Mouse (Mus musculus) neural tube, embryonic 13.5 days (tissue): ENCODE measurements around the gene Gan. TPM values are rescaled to one million over a fixed set of nuclear protein-coding genes. Genes with fewer than 3 reads are reported as not detected.
A peak's percentile ranks its signal among the peaks of the same experiment; 100 is the strongest.

ENCODE experiments used
- ATAC-seq: fragments of 200-750 bp; cut with Nextera tagmentation; 2 replicates; pipeline ENCODE4 v1.8.0; 2017; ENCODE audit warnings: low read depth, mild to moderate bottlenecking, moderate TSS enrichment, moderate library complexity
- H3K27ac ChIP-seq: fragments of 300-500 bp; sonication (generic); replicated peaks from 2 replicates; pipeline ENCODE4 v1.5.1; 2015; ENCODE audit warnings: moderate library complexity, mild to moderate bottlenecking, inconsistent platforms
- H3K27me3 ChIP-seq: fragments of 300-500 bp; sonication (generic); 2 replicates; pipeline ENCODE4 v1.6.1; 2015; ENCODE audit warnings: mild to moderate bottlenecking, inconsistent platforms
- H3K36me3 ChIP-seq: fragments of 300-500 bp; sonication (generic); 2 replicates; pipeline ENCODE4 v1.6.1; 2015; ENCODE audit warnings: mild to moderate bottlenecking, inconsistent platforms
- H3K4me1 ChIP-seq: fragments of 300-500 bp; sonication (generic); replicated peaks from 2 replicates; pipeline ENCODE4 v1.6.1; 2015; ENCODE audit warnings: inconsistent platforms
- H3K4me2 ChIP-seq: fragments of 300-500 bp; sonication (generic); 2 replicates; pipeline ENCODE4 v1.6.1; 2015; ENCODE audit warnings: inconsistent platforms, mild to moderate bottlenecking, moderate library complexity
- H3K4me3 ChIP-seq: fragments of 300-500 bp; sonication (generic); 2 replicates; pipeline ENCODE4 v1.5.1; 2015; ENCODE audit warnings: mild to moderate bottlenecking, inconsistent platforms
- H3K9ac ChIP-seq: fragments of 300-500 bp; sonication (generic); 2 replicates; pipeline ENCODE4 v1.6.1; 2015; ENCODE audit warnings: moderate library complexity, mild to moderate bottlenecking, inconsistent platforms
- H3K9me3 ChIP-seq: fragments of 300-500 bp; sonication (generic); 2 replicates; pipeline ENCODE4 v1.6.1; 2016; ENCODE audit warnings: inconsistent platforms
- WGBS: fragments of 180-500 bp; shearing (Covaris S2); methylation state at CpG from one replicate; pipeline ENCODE4 v1.1.7; 2015; 5-methylcytosine and 5-hydroxymethylcytosine counted together
- polyA plus RNA-seq: library from polyadenylated mRNA; unstranded; fragments of >200 nt; fragmentation: Nextera tagmentation; extraction: Ambion mirVana; gene quantifications from 2 replicates; pipeline ENCODE4 v1.2.1, GENCODE M21; 2015

Gene Gan
- polyA plus RNA-seq, 1 experiment from 2014 or later = 2.4 TPM

- no peak for ATAC-seq
Observed at GRCm38 (mm10) chr8:117164912-117165311, 7.0 kb downstream of the Gan start.

GRCm38 (mm10) chr8:117165542-117165941, 7.6 kb downstream of the Gan start:
- H3K27ac ChIP-seq = no peak overlapping the region
- no peak overlapping the region for H3K9ac ChIP-seq
- H3K4me1 ChIP-seq = peaks cover 6% of the 10 kb centered on the region; the same call in 1 of the 2 replicates
- H3K4me2 ChIP-seq = no peak overlapping the region
- no peak for ATAC-seq
- 93% methylated on average over 4 of the region's 4 CpGs for WGBS
- H3K9me3 ChIP-seq = no peaks in the 10 kb centered on the region
- H3K4me3 ChIP-seq = no peak overlapping the region
- no peaks in the 10 kb centered on the region for H3K27me3 ChIP-seq
- H3K36me3 ChIP-seq = no peaks in the 10 kb centered on the region

More at GRCm38 (mm10) chr8:117164912-117165311, 7.0 kb downstream of the Gan start:
- Histone ChIP-seq H3K27me3 (no peaks in the 10 kb centered on the region), H3K4me3 (no peak overlapping the region), H3K27ac (no peak overlapping the region), H3K36me3 (no peaks in the 10 kb centered on the region), H3K4me1 (peaks cover 10% of the 10 kb centered on the region), H3K9me3 (no peaks in the 10 kb centered on the region), H3K9ac (no peak overlapping the region), H3K4me2 (no peak overlapping the region)
- WGBS = 86% methylated on average over 4 of the region's 4 CpGs

DNA sequence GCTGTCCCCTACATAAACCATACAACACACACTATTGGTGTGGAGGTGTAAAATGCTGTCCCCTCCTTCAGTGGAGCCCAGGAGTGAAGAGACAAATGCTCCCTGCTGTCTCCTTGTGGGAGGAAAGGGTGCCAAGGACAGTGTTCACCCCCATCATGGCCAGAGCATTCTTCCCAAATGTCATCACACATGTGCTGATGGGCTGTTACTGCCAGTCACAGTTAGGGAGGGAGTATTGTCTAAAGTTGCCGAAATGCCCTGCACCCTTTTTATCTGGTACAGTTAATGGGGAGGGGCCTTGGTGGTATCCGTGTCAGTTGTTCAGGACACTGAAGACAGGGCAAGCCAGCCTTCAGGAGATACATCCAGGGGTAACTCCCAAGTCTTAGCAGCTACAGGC, 8.6 kb downstream of the Gan start:
- Histone ChIP-seq H3K9ac (no peak overlapping the region), H3K4me1 (peaks cover 1% of the 10 kb centered on the region; the same call in 1 of the 2 replicates), H3K27me3 (no peaks in the 10 kb centered on the region), H3K4me3 (no peak overlapping the region), H3K4me2 (no peak overlapping the region), H3K9me3 (no peaks in the 10 kb centered on the region), H3K36me3 (no peaks in the 10 kb centered on the region), H3K27ac (no peak overlapping the region)
- no peak for ATAC-seq
- 88% methylated on average over 2 of the region's 2 CpGs for WGBS

DNA sequence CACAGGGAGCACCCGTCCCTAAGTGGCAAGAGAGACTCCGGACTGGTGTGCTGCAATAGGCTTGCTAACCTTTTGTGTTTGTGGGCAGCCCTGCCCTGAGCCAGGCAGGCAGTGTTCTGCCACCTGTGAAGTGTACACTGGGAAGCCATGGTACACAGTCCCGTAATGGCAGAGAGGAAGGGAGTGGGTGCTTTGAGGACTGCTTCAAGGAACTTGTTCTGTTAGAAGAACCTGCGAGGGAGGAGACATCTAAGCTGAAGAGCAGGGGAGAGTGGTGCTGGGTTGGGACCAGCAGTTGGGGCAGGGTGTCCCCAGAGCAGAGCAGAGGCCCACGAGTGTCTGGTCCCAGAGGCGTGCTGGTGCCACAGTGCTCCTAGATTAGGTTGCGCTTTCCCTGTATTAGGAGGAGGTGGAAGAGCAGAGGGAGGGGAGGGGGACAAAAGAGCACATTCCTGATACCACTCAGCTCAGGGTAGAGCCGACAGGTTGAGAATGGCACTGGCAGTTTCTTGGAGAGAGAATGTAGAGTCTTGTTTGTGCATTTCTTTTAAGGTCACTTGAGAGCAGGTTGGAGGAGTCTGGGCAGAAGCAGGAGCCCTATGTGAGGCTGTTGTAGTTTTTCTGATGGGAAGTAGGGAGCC, 9.4 kb downstream of the Gan start:
- 82% methylated on average over 8 of the region's 8 CpGs for WGBS
- no peak for ATAC-seq

GRCm38 (mm10) chr8:117168378-117168777, 10.4 kb downstream of the Gan start:
- no peaks in the 10 kb centered on the region for H3K36me3 ChIP-seq
- no peak for ATAC-seq
- no peak overlapping the region for H3K4me3 ChIP-seq
- no peak overlapping the region for H3K27ac ChIP-seq
- 94% methylated on average over 9 of the region's 9 CpGs for WGBS
- H3K9ac ChIP-seq = no peak overlapping the region
- no peaks in the 10 kb centered on the region for H3K27me3 ChIP-seq
- peaks cover 4% of the 10 kb centered on the region for H3K4me1 ChIP-seq
- H3K4me2 ChIP-seq = no peak overlapping the region
- H3K9me3 ChIP-seq = no peaks in the 10 kb centered on the region

More for the DNA sequence above, 9.4 kb downstream of the Gan start:
- no peak overlapping the region for H3K4me2 ChIP-seq
- H3K4me3 ChIP-seq = no peak overlapping the region
- H3K27me3 ChIP-seq = no peaks in the 10 kb centered on the region
- H3K36me3 ChIP-seq = no peaks in the 10 kb centered on the region
- H3K27ac ChIP-seq = no peak overlapping the region
- H3K9ac ChIP-seq = no peak overlapping the region
- H3K4me1 ChIP-seq = no peaks in the 10 kb centered on the region; the same call in 1 of the 2 replicates
- no peaks in the 10 kb centered on the region for H3K9me3 ChIP-seq

DNA sequence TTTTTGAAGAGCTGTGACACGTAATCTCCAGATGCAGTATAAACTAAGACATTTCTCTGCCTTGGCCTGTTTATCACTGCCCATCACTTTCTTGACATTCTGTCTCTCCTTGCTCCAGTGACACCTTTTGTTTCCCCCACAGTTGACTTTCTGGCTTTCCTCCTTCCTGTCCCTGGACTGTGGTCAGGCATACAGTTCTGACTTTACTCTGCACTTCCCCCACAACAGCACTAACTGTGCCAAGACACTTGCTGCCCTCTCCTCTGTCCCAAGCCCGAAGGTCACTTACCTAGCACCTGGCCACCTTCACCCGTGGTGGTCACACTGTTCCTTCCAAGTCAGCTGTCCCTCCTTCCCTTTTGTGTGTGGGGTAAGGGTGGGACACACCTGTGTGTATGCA, 13.9 kb downstream of the Gan start:
- no peaks in the 10 kb centered on the region for H3K9me3 ChIP-seq
- H3K9ac ChIP-seq = no peak overlapping the region
- H3K4me3 ChIP-seq = no peak overlapping the region
- no peak overlapping the region for H3K27ac ChIP-seq
- WGBS = 90% methylated on average over 3 of the region's 3 CpGs
- H3K4me2 ChIP-seq = no peak overlapping the region
- no peak for ATAC-seq
- H3K27me3 ChIP-seq = no peaks in the 10 kb centered on the region
- H3K36me3 ChIP-seq = 0 out of 2 replicates have a peak, but pooled peaks cover 7% of the 10 kb centered on the region
- peaks cover 4% of the 10 kb centered on the region for H3K4me1 ChIP-seq

GRCm38 (mm10) chr8:117172904-117173303, 15.0 kb downstream of the Gan start:
- WGBS = 61% methylated on average over 7 of the region's 7 CpGs

DNA sequence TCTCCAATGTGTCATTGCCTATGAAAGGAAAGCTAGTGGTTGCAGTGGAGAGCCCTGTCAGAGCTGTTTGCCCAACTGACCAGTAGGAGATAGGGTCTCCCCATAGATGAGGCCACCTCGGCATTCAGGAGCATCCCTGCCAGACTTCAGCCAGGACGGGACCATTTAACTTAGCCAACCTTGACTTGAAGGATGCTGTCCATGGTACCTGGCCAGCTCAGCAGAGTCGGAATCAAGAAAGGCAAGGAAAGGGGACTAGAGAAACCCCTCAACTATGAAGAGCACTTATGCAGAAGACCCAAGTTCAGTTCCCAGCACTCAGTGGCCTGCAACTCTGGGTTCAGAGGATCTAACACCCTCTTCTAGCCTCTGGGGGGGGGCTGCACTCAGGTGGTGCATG, 15.8 kb downstream of the Gan start:
- ATAC-seq = no peak
- Histone ChIP-seq H3K9me3 (no peaks in the 10 kb centered on the region), H3K27me3 (no peaks in the 10 kb centered on the region), H3K4me2 (no peak overlapping the region), H3K36me3 (0 out of 2 replicates have a peak, but pooled peaks cover 7% of the 10 kb centered on the region), H3K4me1 (peaks cover 4% of the 10 kb centered on the region), H3K27ac (no peak overlapping the region), H3K9ac (no peak overlapping the region), H3K4me3 (no peak overlapping the region)
- 82% methylated on average over 3 of the region's 3 CpGs for WGBS

More at GRCm38 (mm10) chr8:117172904-117173303, 15.0 kb downstream of the Gan start:
- H3K27me3 ChIP-seq = no peaks in the 10 kb centered on the region
- 0 out of 2 replicates have a peak, but pooled peaks cover 7% of the 10 kb centered on the region for H3K36me3 ChIP-seq
- peaks cover 4% of the 10 kb centered on the region for H3K4me1 ChIP-seq
- peak overlapping the region; percentile 38 for H3K27ac ChIP-seq
- ATAC-seq = no peak
- no peak overlapping the region for H3K4me2 ChIP-seq
- H3K4me3 ChIP-seq = no peak overlapping the region
- no peaks in the 10 kb centered on the region for H3K9me3 ChIP-seq
- H3K9ac ChIP-seq = no peak overlapping the region

- WGBS = 96% methylated on average over 5 of the region's 5 CpGs
- H3K27me3 ChIP-seq = no peaks in the 10 kb centered on the region
- H3K4me3 ChIP-seq = no peak overlapping the region
- no peak for ATAC-seq
- peaks cover 4% of the 10 kb centered on the region for H3K4me1 ChIP-seq
- H3K27ac ChIP-seq = no peak overlapping the region
- no peak overlapping the region for H3K4me2 ChIP-seq
- H3K9ac ChIP-seq = no peak overlapping the region
- H3K36me3 ChIP-seq = 0 out of 2 replicates have a peak, but pooled peaks cover 7% of the 10 kb centered on the region
- H3K9me3 ChIP-seq = no peaks in the 10 kb centered on the region
Observed at GRCm38 (mm10) chr8:117174536-117174935, 16.6 kb downstream of the Gan start.

DNA sequence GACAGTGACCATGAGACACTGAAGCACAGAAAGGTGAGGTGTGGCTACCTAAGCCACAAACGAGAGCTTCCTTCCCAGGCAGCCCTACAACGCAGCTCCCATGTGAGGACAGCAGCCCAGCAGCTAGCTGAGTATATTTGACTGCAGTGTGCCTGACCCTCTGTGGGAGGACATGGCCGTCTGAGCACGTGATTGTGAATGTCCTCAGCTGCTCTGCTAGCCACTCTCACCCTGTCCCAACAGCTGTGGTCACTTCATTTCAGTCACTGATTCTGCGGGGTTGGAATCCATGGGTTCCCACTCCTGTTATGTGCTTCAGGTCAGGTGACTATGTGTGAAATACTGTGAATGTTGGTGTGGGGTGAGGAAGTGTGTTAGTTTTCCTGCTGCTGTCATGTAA, 18.4 kb downstream of the Gan start:
- H3K27me3 ChIP-seq = no peaks in the 10 kb centered on the region
- no peak for ATAC-seq
- H3K4me1 ChIP-seq = peaks cover 4% of the 10 kb centered on the region
- 0 out of 2 replicates have a peak, but pooled peaks cover 7% of the 10 kb centered on the region for H3K36me3 ChIP-seq
- no peak overlapping the region for H3K4me2 ChIP-seq
- no peak overlapping the region for H3K27ac ChIP-seq
- no peak overlapping the region for H3K9ac ChIP-seq
- no peak overlapping the region for H3K4me3 ChIP-seq
- H3K9me3 ChIP-seq = no peaks in the 10 kb centered on the region
- 94% methylated on average over 5 of the region's 5 CpGs for WGBS

- 92% methylated on average over 7 of the region's 7 CpGs for WGBS
- 0 out of 2 replicates have a peak, but pooled peaks cover 7% of the 10 kb centered on the region for H3K36me3 ChIP-seq
Observed at GRCm38 (mm10) chr8:117177236-117177635, 19.3 kb downstream of the Gan start.

DNA sequence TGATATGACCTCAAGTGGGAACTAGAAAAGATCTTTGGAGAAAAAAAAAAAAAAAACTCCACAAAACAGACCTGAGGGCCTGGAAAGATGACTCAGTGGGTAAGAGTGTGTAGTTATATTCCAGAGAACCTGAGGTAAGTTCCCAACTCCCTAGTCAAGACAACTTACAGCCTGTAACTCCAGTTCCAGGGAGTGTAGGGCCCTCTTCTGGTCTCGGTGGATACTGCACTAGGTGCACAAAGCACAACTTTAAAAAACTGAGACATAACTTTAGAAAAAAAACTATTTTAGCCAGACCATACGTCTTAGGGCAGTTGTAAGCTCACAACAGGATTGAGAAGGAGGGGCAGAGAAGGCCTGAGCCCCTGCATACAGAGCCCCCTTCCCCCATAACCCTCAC, 20.1 kb downstream of the Gan start:
- 88% methylated on average over 2 of the region's 2 CpGs for WGBS
- H3K9ac ChIP-seq = no peak overlapping the region
- H3K27me3 ChIP-seq = no peaks in the 10 kb centered on the region
- H3K4me1 ChIP-seq = no peaks in the 10 kb centered on the region; the same call in 1 of the 2 replicates
- H3K27ac ChIP-seq = no peak overlapping the region
- ATAC-seq = no peak
- no peak overlapping the region for H3K4me3 ChIP-seq
- H3K4me2 ChIP-seq = no peak overlapping the region
- no peaks in the 10 kb centered on the region for H3K9me3 ChIP-seq
- 0 out of 2 replicates have a peak, but pooled peaks cover 7% of the 10 kb centered on the region for H3K36me3 ChIP-seq

More at GRCm38 (mm10) chr8:117177236-117177635, 19.3 kb downstream of the Gan start:
- no peak for ATAC-seq
- H3K9me3 ChIP-seq = no peaks in the 10 kb centered on the region
- H3K27me3 ChIP-seq = no peaks in the 10 kb centered on the region
- H3K27ac ChIP-seq = no peak overlapping the region
- H3K4me3 ChIP-seq = no peak overlapping the region
- H3K4me2 ChIP-seq = no peak overlapping the region
- H3K9ac ChIP-seq = no peak overlapping the region
- peaks cover 4% of the 10 kb centered on the region for H3K4me1 ChIP-seq

GRCm38 (mm10) chr8:117178676-117179075, 20.7 kb downstream of the Gan start:
- H3K4me3 ChIP-seq = no peak overlapping the region
- H3K4me1 ChIP-seq = no peaks in the 10 kb centered on the region
- no peak overlapping the region for H3K27ac ChIP-seq
- WGBS = 91% methylated on average over 6 of the region's 6 CpGs
- 0 out of 2 replicates have a peak, but pooled peaks cover 10% of the 10 kb centered on the region for H3K36me3 ChIP-seq
- no peak overlapping the region for H3K9ac ChIP-seq
- H3K27me3 ChIP-seq = no peaks in the 10 kb centered on the region
- H3K9me3 ChIP-seq = no peaks in the 10 kb centered on the region
- ATAC-seq = no peak
- H3K4me2 ChIP-seq = no peak overlapping the region
